Mouse (Mus musculus) liver, embryonic 14.5 days (tissue): ENCODE data around the gene Ccn1. TPM values are rescaled to one million over a fixed set of nuclear protein-coding genes. Genes with fewer than 3 reads are reported as not detected.
A peak's percentile ranks its signal among the peaks of the same experiment; 100 is the strongest.

Source experiments
- ATAC-seq: fragments of 200-750 bp; cut with Nextera tagmentation; 2 replicates; pipeline ENCODE4 v1.8.0; 2017; ENCODE audit warnings: moderate number of reproducible peaks, mild to moderate bottlenecking, moderate library complexity; ENCODE audit not compliant: insufficient read depth
- DNase-seq, 3 experiments: peaks; one replicate each; pipeline ENCODE4 v3.0.0-alpha.2; 2012 to 2013; ENCODE audit warnings: low read depth in 3 of 3, low spot score in 3 of 3
- H3K27ac ChIP-seq: fragments of 300-500 bp; sonication (generic); 2 replicates; pipeline ENCODE4 v1.5.1; 2014; ENCODE audit warnings: moderate library complexity, mild to moderate bottlenecking, control low read depth, inconsistent platforms
- H3K27me3 ChIP-seq: fragments of 300-500 bp; sonication (generic); 2 replicates; pipeline ENCODE4 v1.6.1; 2014; ENCODE audit warnings: mild to moderate bottlenecking, low read length, moderate library complexity; ENCODE audit not compliant: control insufficient read depth, insufficient read depth
- H3K36me3 ChIP-seq: fragments of 300-500 bp; sonication (generic); replicated peaks from 2 replicates; pipeline ENCODE4 v1.6.1; 2014; ENCODE audit warnings: low read depth; ENCODE audit not compliant: control insufficient read depth, insufficient read depth
- H3K4me1 ChIP-seq, 2 experiments: fragments of 200-500 bp in 1 of 2; fragments of 300-500 bp in 1 of 2; sonication (generic) in 1 of 2; replicated peaks; 2 replicates each; pipeline ENCODE4 v1.6.1; 2012 to 2014; ENCODE audit warnings: antibody characterized with exemption in 1 of 2, inconsistent platforms in 1 of 2, low read length in 1 of 2; ENCODE audit not compliant: control insufficient read depth in 2 of 2, insufficient read depth in 2 of 2
- H3K4me2 ChIP-seq: fragments of 300-500 bp; sonication (generic); 2 replicates; pipeline ENCODE4 v1.6.1; 2014; ENCODE audit warnings: low read depth, mild to moderate bottlenecking, control low read depth, moderate library complexity
- H3K4me3 ChIP-seq, 2 experiments: fragments of 200-500 bp in 1 of 2; fragments of 300-500 bp in 1 of 2; sonication (generic) in 1 of 2; 2 replicates each; pipeline ENCODE4 v1.5.1; 2012 to 2014; ENCODE audit warnings: low read depth in 2 of 2, low read length in 2 of 2, mild to moderate bottlenecking in 2 of 2, control low read depth in 1 of 2, inconsistent platforms in 1 of 2, moderate library complexity in 1 of 2; ENCODE audit not compliant: insufficient read depth in 1 of 2
- H3K9ac ChIP-seq: fragments of 300-500 bp; sonication (generic); replicated peaks from 2 replicates; pipeline ENCODE4 v1.6.1; 2014; ENCODE audit warnings: mild to moderate bottlenecking, control low read depth, moderate library complexity
- H3K9me3 ChIP-seq: fragments of 300-500 bp; sonication (generic); 2 replicates; pipeline ENCODE4 v1.6.1; 2016; ENCODE audit warnings: low read length, mixed read lengths; ENCODE audit not compliant: control insufficient read depth
- CTCF ChIP-seq: IDR thresholded peaks from 2 replicates; pipeline ENCODE4 v1.5.1; 2016; ENCODE audit warnings: antibody characterized with exemption, low read depth, control low read depth
- EP300 ChIP-seq: IDR thresholded peaks from 2 replicates; pipeline ENCODE4 v1.6.1; 2016; ENCODE audit warnings: antibody characterized with exemption, low read depth
- WGBS: fragments of 180-500 bp; shearing (Covaris S2); extraction: QIAGEN DNeasy Blood & Tissue Kit; methylation state at CpG from one replicate; pipeline ENCODE4 v1.1.7; 2014; ENCODE audit not compliant: insufficient replicate concordance; 5-methylcytosine and 5-hydroxymethylcytosine counted together
- polyA plus RNA-seq, 2 experiments: library from polyadenylated mRNA; depleted of rRNA in 1 of 2; stranded (reverse) in 1 of 2; unstranded in 1 of 2; fragments of >200 nt; fragmentation: Nextera tagmentation in 1 of 2; extraction: Ambion mirVana in 1 of 2; gene quantifications; 2 replicates each; pipeline versions ENCODE4 v1.2.1 to v1.2.3; 2012 to 2014

Gene Ccn1
- polyA plus RNA-seq, 2 experiments, result 3.0 to 3.2 TPM

- Histone ChIP-seq H3K4me2 (no peak overlapping the region), H3K27me3 (no peaks in the 10 kb centered on the region), H3K27ac (no peak overlapping the region), H3K36me3 (no peaks in the 10 kb centered on the region), H3K9me3 (no peaks in the 10 kb centered on the region), H3K4me1 (no peaks in the 10 kb centered on the region), H3K4me3 (no peak overlapping the region), H3K9ac (no peak overlapping the region)
- TF ChIP-seq EP300 (no peak), CTCF (no peak)
- WGBS, result 50% methylated on average over 5 of the region's 5 CpGs
- no peak for ATAC-seq
- no peak for DNase-seq
These were observed 8.6 kb downstream of the Ccn1 start for GRCm38 (mm10) chr3:145641036-145641685.

- Histone ChIP-seq H3K4me1 (no peaks in the 10 kb centered on the region), H3K4me3 (no peak overlapping the region), H3K27ac (no peak overlapping the region), H3K36me3 (no peaks in the 10 kb centered on the region), H3K9ac (no peak overlapping the region), H3K27me3 (no peaks in the 10 kb centered on the region), H3K9me3 (no peaks in the 10 kb centered on the region), H3K4me2 (no peak overlapping the region)
- ATAC-seq (no peak), DNase-seq (no peak)
- TF ChIP-seq CTCF, result no peak
- TF ChIP-seq EP300, result no peak
- 48% methylated on average over 4 of the region's 4 CpGs for WGBS
These were observed 9.2 kb downstream of the Ccn1 start for GRCm38 (mm10) chr3:145640583-145640982.

GRCm38 (mm10) chr3:145640170-145640569 lies 9.6 kb downstream of the Ccn1 start:
- DNase-seq, result no peak
- 49% methylated on average over 4 of the region's 4 CpGs for WGBS
- no peaks in the 10 kb centered on the region for H3K9me3 ChIP-seq

GRCm38 (mm10) chr3:145634002-145634710 lies 15.6 kb downstream of the Ccn1 start:
- peak; percentile 38; the same call in 1 of the 2 replicates for ATAC-seq
- H3K4me3 ChIP-seq, result no peak overlapping the region
- H3K9ac ChIP-seq, result no peak overlapping the region
- DNase-seq, result no peak
- H3K9me3 ChIP-seq, result no peaks in the 10 kb centered on the region
- WGBS, result 49% methylated on average over 14 of the region's 14 CpGs
- H3K27me3 ChIP-seq, result no peaks in the 10 kb centered on the region
- H3K36me3 ChIP-seq, result no peaks in the 10 kb centered on the region
- TF ChIP-seq EP300, result no peak
- TF ChIP-seq CTCF, result no peak
- no peak overlapping the region for H3K27ac ChIP-seq
- peak overlapping the region; percentile 8; the same call in 1 of the 2 replicates for H3K4me2 ChIP-seq
- peaks cover 0 to 3% of the 10 kb centered on the region in 2 experiments; a peak in 2 of 4 replicates for H3K4me1 ChIP-seq

More at GRCm38 (mm10) chr3:145640170-145640569, 9.6 kb downstream of the Ccn1 start:
- H3K4me3 ChIP-seq, result no peak overlapping the region
- H3K4me2 ChIP-seq, result no peak overlapping the region
- no peak for ATAC-seq
- H3K36me3 ChIP-seq, result no peaks in the 10 kb centered on the region
- no peaks in the 10 kb centered on the region for H3K4me1 ChIP-seq
- H3K27me3 ChIP-seq, result no peaks in the 10 kb centered on the region
- no peak overlapping the region for H3K27ac ChIP-seq
- H3K9ac ChIP-seq, result no peak overlapping the region
- TF ChIP-seq CTCF, result no peak
- no peak for TF ChIP-seq EP300

GRCm38 (mm10) chr3:145632888-145633287 lies 16.9 kb downstream of the Ccn1 start:
- Histone ChIP-seq H3K27me3 (no peaks in the 10 kb centered on the region), H3K27ac (no peak overlapping the region), H3K9ac (no peak overlapping the region), H3K9me3 (no peaks in the 10 kb centered on the region), H3K4me2 (no peak overlapping the region), H3K4me3 (no peak overlapping the region), H3K36me3 (no peaks in the 10 kb centered on the region), H3K4me1 (peaks cover 0 to 3% of the 10 kb centered on the region in 2 experiments; a peak in 2 of 4 replicates)
- no peak for TF ChIP-seq EP300
- no peak for TF ChIP-seq CTCF
- DNase-seq (no peak), ATAC-seq (no peak)
- 29% methylated on average over 6 of the region's 6 CpGs for WGBS
